Mouse (Mus musculus) lung, postnatal 0 days (tissue): Measurements from ENCODE around the gene Catsper4. TPM values are rescaled to one million over a fixed set of nuclear protein-coding genes. Genes with fewer than 3 reads are reported as not detected.

ENCODE experiments used
- ATAC-seq: fragments of 200-750 bp; cut with Nextera tagmentation; 2 replicates; pipeline ENCODE4 v1.8.0; 2017; ENCODE audit warnings: moderate library complexity
- DNase-seq: peaks from one replicate; pipeline ENCODE4 v3.0.0-alpha.2; 2016; ENCODE audit warnings: low spot score
- H3K27ac ChIP-seq: fragments of 300-500 bp; sonication (generic); 2 replicates; pipeline ENCODE4 v1.5.1; 2014; ENCODE audit warnings: antibody characterized with exemption, mild to moderate bottlenecking, low read length, mixed read lengths
- H3K27me3 ChIP-seq: fragments of 300-500 bp; sonication (generic); replicated peaks from 2 replicates; pipeline ENCODE4 v1.6.1; 2014; ENCODE audit warnings: low read length, mixed read lengths; ENCODE audit not compliant: insufficient read depth
- H3K36me3 ChIP-seq: fragments of 300-500 bp; sonication (generic); 2 replicates; pipeline ENCODE4 v1.6.1; 2014; ENCODE audit warnings: low read length, mixed read lengths; ENCODE audit not compliant: insufficient read depth
- H3K4me1 ChIP-seq: fragments of 300-500 bp; sonication (generic); 2 replicates; pipeline ENCODE4 v1.6.1; 2014; ENCODE audit warnings: antibody characterized with exemption, low read depth, low read length, mixed read lengths; ENCODE audit not compliant: insufficient read depth
- H3K4me2 ChIP-seq: fragments of 300-500 bp; sonication (generic); replicated peaks from 2 replicates; pipeline ENCODE4 v1.6.1; 2014; ENCODE audit warnings: low read depth, mild to moderate bottlenecking, low read length, moderate library complexity, mixed read lengths
- H3K4me3 ChIP-seq: fragments of 300-500 bp; sonication (generic); 2 replicates; pipeline ENCODE4 v1.5.1; 2014; ENCODE audit warnings: low read depth, low read length
- H3K9ac ChIP-seq: fragments of 300-500 bp; sonication (generic); replicated peaks from 2 replicates; pipeline ENCODE4 v1.6.1; 2014; ENCODE audit warnings: low read depth, mild to moderate bottlenecking
- H3K9me3 ChIP-seq: fragments of 300-500 bp; sonication (generic); 2 replicates; pipeline ENCODE4 v1.6.1; 2016; ENCODE audit warnings: low read length, mixed read lengths
- CTCF ChIP-seq: IDR thresholded peaks from 2 replicates; pipeline ENCODE4 v1.5.1; 2016; ENCODE audit warnings: antibody characterized with exemption, mild to moderate bottlenecking
- EP300 ChIP-seq: IDR thresholded peaks from 2 replicates; pipeline ENCODE4 v1.6.1; 2016; ENCODE audit warnings: antibody characterized with exemption, mild to moderate bottlenecking, control low read depth
- WGBS: fragments of 180-500 bp; shearing (Covaris S2); extraction: QIAGEN DNeasy Blood & Tissue Kit; methylation state at CpG from one replicate; pipeline ENCODE4 v1.1.7; 2014; 5-methylcytosine and 5-hydroxymethylcytosine counted together
- polyA plus RNA-seq: library from polyadenylated mRNA; unstranded; fragments of >200 nt; fragmentation: Nextera tagmentation; extraction: Ambion mirVana; gene quantifications from 2 replicates; pipeline ENCODE4 v1.2.1, GENCODE M21; 2015

The Catsper4 gene
- polyA plus RNA-seq, 1 experiment from 2014 or later: 0.25 TPM

DNA sequence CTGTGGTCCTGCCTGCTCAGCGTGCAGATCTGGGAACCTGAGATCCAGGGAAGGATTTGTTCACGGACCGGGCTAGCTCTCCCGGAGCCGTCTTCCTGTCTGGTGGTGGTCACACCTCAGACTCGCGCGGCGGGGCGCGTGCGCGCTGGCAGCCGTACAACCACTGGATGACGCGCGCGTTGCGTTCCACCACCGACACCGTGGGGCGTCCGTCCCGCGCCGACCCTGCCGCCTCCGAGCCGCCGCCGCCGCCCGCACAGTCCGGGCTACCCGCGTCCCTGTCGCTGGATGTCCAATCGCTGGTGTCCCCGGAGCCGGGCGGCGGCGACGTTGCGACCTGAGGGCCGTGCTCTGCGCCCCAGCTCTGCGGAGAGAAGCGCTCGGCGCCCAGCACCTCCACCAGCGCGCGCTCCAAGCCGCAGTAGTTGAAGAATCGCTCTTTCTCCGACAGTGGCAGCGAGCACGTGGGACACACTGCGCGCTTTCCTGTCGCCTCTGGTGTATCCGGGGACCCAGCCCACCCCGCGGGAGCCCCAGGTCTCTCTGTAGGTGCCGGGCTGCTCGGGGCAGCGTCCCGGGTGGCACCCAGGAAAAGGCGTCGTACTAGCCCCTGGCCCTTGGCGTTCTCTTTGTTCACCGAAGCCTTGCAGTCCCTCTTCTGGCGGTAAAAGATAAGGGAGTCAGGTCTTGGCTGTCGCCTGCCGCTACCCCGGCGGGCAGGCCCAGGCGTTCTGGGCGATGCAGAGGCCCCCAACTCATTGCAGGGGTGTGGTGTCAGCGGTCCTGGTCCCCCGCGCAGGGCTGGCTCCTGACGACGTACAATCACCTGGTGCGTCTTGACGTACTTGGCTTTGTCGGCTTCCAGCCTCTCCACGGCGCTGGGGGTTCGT lies 24.3 kb upstream of the Catsper4 start:
- ATAC-seq (no peak), DNase-seq (no peak)
- H3K27me3 ChIP-seq: peaks cover 24% of the 10 kb centered on the region
- H3K27ac ChIP-seq: peak overlapping the region; percentile 38
- no peak overlapping the region for H3K9ac ChIP-seq
- 1% methylated on average over 86 of the region's 91 CpGs for WGBS
- H3K4me1 ChIP-seq: peaks cover 20% of the 10 kb centered on the region
- peak overlapping the region; percentile 43 for H3K4me3 ChIP-seq
- peak overlapping the region; percentile 84 for H3K4me2 ChIP-seq
- H3K9me3 ChIP-seq: no peaks in the 10 kb centered on the region
- TF ChIP-seq CTCF: no peak
- TF ChIP-seq EP300: no peak
- H3K36me3 ChIP-seq: no peaks in the 10 kb centered on the region

DNA sequence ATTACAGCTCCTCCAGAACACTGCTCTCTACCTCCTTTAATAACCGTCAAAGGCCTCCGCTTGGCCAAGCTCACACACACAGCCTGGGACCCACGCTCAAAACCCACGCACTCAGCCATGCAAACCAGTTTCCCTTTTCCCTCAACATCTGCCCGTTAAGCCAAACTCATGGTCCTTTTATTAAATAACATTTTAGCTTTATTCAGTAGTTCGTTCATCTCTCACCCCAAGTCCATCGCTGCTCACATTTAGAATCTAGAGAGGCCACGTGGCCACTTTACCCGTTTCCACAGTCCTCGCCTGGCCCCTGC lies 23.7 kb upstream of the Catsper4 start:
- peaks cover 16% of the 10 kb centered on the region; the same call in 1 of the 2 replicates for H3K4me1 ChIP-seq
- H3K27ac ChIP-seq: no peak overlapping the region
- TF ChIP-seq EP300: no peak
- no peak for TF ChIP-seq CTCF
- peaks cover 24% of the 10 kb centered on the region for H3K27me3 ChIP-seq
- H3K36me3 ChIP-seq: no peaks in the 10 kb centered on the region
- 19% methylated on average over 10 of the region's 10 CpGs for WGBS
- DNase-seq: no peak
- H3K9me3 ChIP-seq: no peaks in the 10 kb centered on the region
- H3K4me3 ChIP-seq: peak overlapping the region; percentile 43
- no peak overlapping the region for H3K9ac ChIP-seq
- peak overlapping the region; percentile 84 for H3K4me2 ChIP-seq
- no peak for ATAC-seq

DNA sequence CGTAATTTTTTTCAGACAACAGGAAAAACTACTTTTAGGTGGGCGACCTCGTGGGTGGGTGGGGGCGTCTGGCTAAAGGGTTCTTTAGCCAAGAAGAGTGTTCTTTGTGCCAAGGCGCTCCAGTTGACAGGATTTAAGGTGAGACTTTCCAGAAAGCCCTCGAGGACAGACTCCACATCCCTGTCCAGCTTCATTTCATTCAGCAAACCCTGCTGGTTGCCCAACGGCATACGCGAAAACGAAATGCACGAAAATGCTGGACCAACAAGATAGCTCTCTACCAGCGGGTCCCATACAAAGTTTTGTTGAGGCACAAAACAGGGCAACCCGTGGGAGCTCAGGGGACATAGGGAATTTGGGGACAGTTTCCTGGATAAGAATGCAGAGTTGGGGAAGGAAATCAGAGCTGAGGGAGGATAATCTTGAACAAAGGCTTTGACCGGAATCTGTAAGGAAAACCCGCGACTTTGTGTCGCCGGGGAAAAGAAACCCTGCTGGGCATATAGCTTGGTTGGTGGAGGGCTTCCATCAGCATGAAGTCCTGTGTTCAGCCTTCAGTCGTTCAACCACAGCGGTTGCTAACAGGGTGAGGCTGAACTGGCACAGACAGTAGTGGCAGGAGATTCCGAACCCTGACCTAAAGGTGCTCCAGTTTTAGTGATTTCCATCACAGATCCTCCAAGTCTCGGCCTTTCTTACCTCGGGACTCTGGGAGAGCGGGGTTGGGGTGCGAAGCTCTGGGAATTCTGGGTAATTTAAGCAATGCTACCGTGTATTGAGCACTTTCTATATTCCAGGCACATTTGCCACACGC lies 23.1 kb upstream of the Catsper4 start:
- Histone ChIP-seq H3K4me2 (peak overlapping the region; percentile 84), H3K4me3 (peak overlapping the region; percentile 43), H3K27ac (no peak overlapping the region), H3K27me3 (peaks cover 24% of the 10 kb centered on the region), H3K4me1 (peaks cover 14% of the 10 kb centered on the region; the same call in 1 of the 2 replicates), H3K9ac (no peak overlapping the region), H3K36me3 (no peaks in the 10 kb centered on the region), H3K9me3 (no peaks in the 10 kb centered on the region)
- 19% methylated on average over 27 of the region's 27 CpGs for whole genome bisulfite sequencing
- TF ChIP-seq EP300 (no peak), CTCF (no peak)
- DNase-seq (no peak), ATAC-seq (no peak)

DNA sequence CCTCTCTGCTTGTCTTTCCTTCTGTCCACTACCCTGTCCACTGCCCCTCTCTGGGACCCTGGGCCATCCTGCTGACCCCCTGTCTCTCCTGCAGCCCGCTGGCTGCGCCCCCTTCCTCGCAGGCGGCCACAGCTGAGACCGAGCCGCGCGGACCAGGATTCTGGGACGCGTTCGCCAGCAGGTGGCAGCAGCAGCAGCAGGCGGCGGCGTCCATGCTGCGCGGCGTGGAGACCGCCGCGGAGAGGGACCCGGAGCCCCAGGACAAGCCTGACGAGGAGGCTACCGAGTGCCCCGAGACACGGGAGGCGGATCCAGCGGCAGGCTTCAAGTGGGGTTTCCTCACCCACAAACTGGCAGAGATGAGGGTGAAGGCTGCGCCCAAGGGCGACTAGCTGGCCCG lies 22.5 kb upstream of the Catsper4 start:
- TF ChIP-seq EP300: no peak
- peak; percentile 94 for TF ChIP-seq CTCF
- H3K27me3 ChIP-seq: peaks cover 24% of the 10 kb centered on the region
- peak; percentile 49 for ATAC-seq
- no peak overlapping the region for H3K9ac ChIP-seq
- no peak overlapping the region for H3K27ac ChIP-seq
- no peaks in the 10 kb centered on the region for H3K9me3 ChIP-seq
- peaks cover 17% of the 10 kb centered on the region; the same call in 1 of the 2 replicates for H3K4me1 ChIP-seq
- 1% methylated on average over 30 of the region's 30 CpGs for WGBS
- peak; percentile 81 for DNase-seq
- H3K4me2 ChIP-seq: peak overlapping the region; percentile 84
- H3K36me3 ChIP-seq: no peaks in the 10 kb centered on the region
- peak overlapping the region; percentile 28 for H3K4me3 ChIP-seq

DNA sequence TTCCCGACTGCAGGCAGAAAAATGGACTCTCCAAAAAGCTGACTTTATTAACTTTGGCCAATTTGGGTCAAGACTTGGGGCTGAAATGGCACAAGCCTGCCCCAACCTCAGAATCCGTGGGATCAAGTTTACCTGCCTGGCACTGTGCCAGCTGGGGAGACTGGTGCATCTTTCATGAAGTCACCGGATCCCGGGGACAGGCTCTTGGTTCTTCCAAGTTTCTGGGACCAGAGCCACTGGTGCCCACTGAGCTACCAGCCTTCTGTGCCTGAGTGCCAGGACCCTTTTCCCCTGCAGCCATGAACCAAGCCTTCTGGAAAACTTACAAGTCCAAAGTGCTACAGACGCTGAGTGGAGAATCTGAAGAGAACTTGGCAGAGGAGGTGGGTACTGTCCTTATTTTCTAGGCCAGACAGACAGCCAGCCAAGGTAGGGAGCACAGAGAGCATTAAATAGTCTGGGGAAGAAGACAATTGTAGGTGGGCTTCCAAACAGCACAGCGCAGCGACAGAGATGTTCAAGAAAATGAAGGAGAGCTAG lies 19.6 kb upstream of the Catsper4 start, which contains the start of gene Gm30191:
Gene Gm30191 (plus strand): TSS at position 217 of the 540 bp plus-strand sequence.
- 72% methylated on average over 7 of the region's 7 CpGs for WGBS
- Histone ChIP-seq H3K4me2 (peak within 1 kb of the TSS; percentile 96), H3K27me3 (peaks cover 13% of the 10 kb centered on the region), H3K4me3 (no peak within 1 kb of the TSS), H3K27ac (no peak within 1 kb of the TSS), H3K9me3 (no peaks in the 10 kb centered on the region), H3K4me1 (peaks cover 15% of the 10 kb centered on the region; the same call in 1 of the 2 replicates), H3K9ac (no peak within 1 kb of the TSS), H3K36me3 (no peaks in the 10 kb centered on the region)
- TF ChIP-seq CTCF: no peak
- TF ChIP-seq EP300: no peak
- DNase-seq (no peak), ATAC-seq (no peak)

DNA sequence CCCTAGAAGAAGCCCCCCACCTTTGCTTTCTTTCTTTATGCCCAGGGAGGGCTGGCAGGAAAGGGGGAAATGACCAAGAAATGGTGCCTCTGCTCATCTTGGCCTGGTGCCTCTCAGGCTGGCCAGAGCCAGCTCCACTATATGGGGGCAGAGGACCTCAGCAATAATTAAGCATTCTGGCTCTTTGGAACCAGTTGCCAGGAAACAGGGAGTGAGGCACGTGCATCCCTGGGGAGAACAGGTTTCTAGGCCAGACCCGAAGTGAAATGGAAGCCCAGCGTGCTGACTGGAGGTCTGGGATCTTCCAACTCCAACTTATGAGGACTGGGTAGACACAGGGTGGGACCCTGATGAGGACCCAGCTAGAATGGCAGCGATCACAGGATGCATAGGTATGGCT lies 19.1 kb upstream of the Catsper4 start:
- Histone ChIP-seq H3K9me3 (no peaks in the 10 kb centered on the region), H3K36me3 (no peaks in the 10 kb centered on the region), H3K4me1 (peaks cover 11% of the 10 kb centered on the region; the same call in 1 of the 2 replicates), H3K27me3 (peaks cover 8% of the 10 kb centered on the region; the same call in 1 of the 2 replicates), H3K4me2 (no peak overlapping the region), H3K27ac (no peak overlapping the region), H3K9ac (no peak overlapping the region), H3K4me3 (no peak overlapping the region)
- ATAC-seq: no peak
- TF ChIP-seq EP300 (no peak), CTCF (no peak)
- DNase-seq: no peak
- 47% methylated on average over 4 of the region's 4 CpGs for WGBS
